Mouse (Mus musculus) right cerebral cortex, postnatal 14 days (tissue): ENCODE data around the gene Sirpa.

Experiments used
- DNase-seq: peaks from one replicate; pipeline ENCODE4 v3.0.0; 2022

Gene Sirpa

GRCm38 (mm10) chr2:129592459-129593140 is at the start of gene Sirpa:
Gene Sirpa, plus strand, starts transcription at chr2:129592835.
- peak; percentile 74 for DNase-seq

- no peak for DNase-seq
Measured at GRCm38 (mm10) chr2:129544448-129544847, 48.2 kb upstream of the Sirpa start.

GRCm38 (mm10) chr2:129544919-129545318 is 47.7 kb upstream of the Sirpa start:
- no peak for DNase-seq

GRCm38 (mm10) chr2:129545596-129545995 is 47.0 kb upstream of the Sirpa start:
- no peak for DNase-seq

- DNase-seq = no peak
Measured at GRCm38 (mm10) chr2:129546772-129547171, 45.9 kb upstream of the Sirpa start.

GRCm38 (mm10) chr2:129549537-129550135 is 43.0 kb upstream of the Sirpa start:
- DNase-seq = no peak

- no peak for DNase-seq
Measured at GRCm38 (mm10) chr2:129550781-129551180, 41.9 kb upstream of the Sirpa start.

GRCm38 (mm10) chr2:129556081-129556480 is 36.6 kb upstream of the Sirpa start:
- peak; percentile 1 for DNase-seq

- DNase-seq = no peak
Measured at GRCm38 (mm10) chr2:129558008-129558874, 34.4 kb upstream of the Sirpa start.

GRCm38 (mm10) chr2:129558875-129559219 is 33.8 kb upstream of the Sirpa start:
- no peak for DNase-seq

GRCm38 (mm10) chr2:129561796-129562195 is 30.8 kb upstream of the Sirpa start:
- DNase-seq = peak; percentile 31

- no peak for DNase-seq
Measured at GRCm38 (mm10) chr2:129563944-129564709, 28.5 kb upstream of the Sirpa start.

- DNase-seq = no peak
Measured at GRCm38 (mm10) chr2:129569120-129569519, 23.5 kb upstream of the Sirpa start.

GRCm38 (mm10) chr2:129569556-129569955 is 23.1 kb upstream of the Sirpa start:
- DNase-seq = no peak

GRCm38 (mm10) chr2:129573701-129574273 is 18.8 kb upstream of the Sirpa start:
- no peak for DNase-seq

GRCm38 (mm10) chr2:129574395-129575046 is 18.1 kb upstream of the Sirpa start:
- peak; percentile 60 for DNase-seq

- DNase-seq = no peak
Measured at GRCm38 (mm10) chr2:129575113-129575512, 17.5 kb upstream of the Sirpa start.

GRCm38 (mm10) chr2:129576611-129577447 is 15.8 kb upstream of the Sirpa start:
- DNase-seq = no peak

GRCm38 (mm10) chr2:129580656-129581055 is 12.0 kb upstream of the Sirpa start:
- DNase-seq = peak; percentile 73

GRCm38 (mm10) chr2:129581826-129582225 is 10.8 kb upstream of the Sirpa start:
- no peak for DNase-seq

GRCm38 (mm10) chr2:129582261-129582660 is 10.4 kb upstream of the Sirpa start:
- no peak for DNase-seq
